Mouse (Mus musculus): Measurements from ENCODE around the gene Adarb2. TPM values are rescaled to one million over a fixed set of nuclear protein-coding genes. Genes with fewer than 3 reads are reported as not detected.
A peak's percentile ranks its signal among the peaks of the same experiment; 100 is the strongest.

Adarb2 gene
- polyA plus RNA-seq (2015; fragmentation: Nextera tagmentation; extraction: Ambion mirVana): 0.12 and 0.18 TPM in 2 replicates

DNA sequence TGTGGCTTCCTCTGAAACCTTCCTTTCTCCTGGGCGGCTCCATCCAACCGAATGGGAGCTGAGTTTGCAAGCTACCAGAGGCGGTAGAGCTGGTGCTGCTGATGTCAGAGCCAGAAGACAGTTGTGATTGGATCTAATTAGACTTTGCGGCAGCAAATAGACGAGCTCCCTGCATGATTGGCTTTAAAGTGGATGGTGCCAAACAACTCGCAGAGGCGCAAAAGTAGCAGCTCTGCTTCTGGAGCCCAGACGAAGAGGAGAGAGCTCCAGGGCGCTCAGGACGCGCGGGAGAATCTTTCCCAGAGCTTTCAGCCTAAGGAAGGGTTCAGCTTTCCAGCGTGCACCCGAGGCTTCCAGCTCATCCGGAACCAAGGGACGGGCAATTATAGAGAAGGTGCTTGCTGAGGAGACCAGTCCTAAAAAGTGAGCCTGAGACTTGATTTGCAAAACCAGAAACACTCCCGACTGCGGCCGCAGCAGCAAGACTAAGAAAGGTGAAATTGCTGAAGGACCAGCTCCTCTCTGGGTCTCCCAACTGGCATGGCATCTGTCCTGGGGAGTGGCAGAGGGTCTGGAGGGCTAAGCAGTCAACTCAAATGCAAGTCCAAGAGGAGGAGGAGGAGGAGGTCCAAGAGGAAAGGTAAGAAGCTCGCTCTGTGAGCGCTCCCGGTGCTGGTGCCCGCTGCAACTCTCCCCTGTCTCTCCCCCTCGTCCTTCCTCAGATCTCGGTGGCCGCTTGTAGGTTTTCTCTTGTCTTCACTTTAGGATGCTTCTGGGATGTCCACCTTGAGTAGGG, at the start of gene Adarb2:
Gene Adarb2, plus strand, starts transcription at position 186 of the 796 bp plus-strand sequence.
- Histone ChIP-seq H3K27ac (replicated peaks) (no peak within 1 kb of the TSS), H3K4me2 (replicated peaks; ENCODE audit: low read depth) (peak within 1 kb of the TSS; percentile 44), H3K4me3 (ENCODE audit: low read depth, low read length) (peak within 1 kb of the TSS; percentile 20), H3K27me3 (ENCODE audit: control insufficient read depth, insufficient read depth, low read length) (no peaks in the 10 kb centered on the region), H3K9ac (ENCODE audit: low read length) (no peak within 1 kb of the TSS), H3K4me1 (replicated peaks; ENCODE audit: control insufficient read depth, insufficient read depth) (no peaks in the 10 kb centered on the region), H3K9me3 (ENCODE audit: control insufficient read depth, low read length) (no peaks in the 10 kb centered on the region), H3K36me3 (ENCODE audit: control insufficient read depth, insufficient read depth, low read length) (no peaks in the 10 kb centered on the region)
- WGBS: under 1% methylated on average over 26 of the region's 26 CpGs
- no peak for TF ChIP-seq EP300 (optimal IDR thresholded peaks at IDR 0.05)
- TF ChIP-seq CTCF (IDR thresholded peaks at IDR 0.05; ENCODE audit: low read depth): no peak
- ATAC-seq (ENCODE audit: low FRiP score, low TSS enrichment): no peak
- DNase-seq (ENCODE audit: low spot score): peak; percentile 15

DNA sequence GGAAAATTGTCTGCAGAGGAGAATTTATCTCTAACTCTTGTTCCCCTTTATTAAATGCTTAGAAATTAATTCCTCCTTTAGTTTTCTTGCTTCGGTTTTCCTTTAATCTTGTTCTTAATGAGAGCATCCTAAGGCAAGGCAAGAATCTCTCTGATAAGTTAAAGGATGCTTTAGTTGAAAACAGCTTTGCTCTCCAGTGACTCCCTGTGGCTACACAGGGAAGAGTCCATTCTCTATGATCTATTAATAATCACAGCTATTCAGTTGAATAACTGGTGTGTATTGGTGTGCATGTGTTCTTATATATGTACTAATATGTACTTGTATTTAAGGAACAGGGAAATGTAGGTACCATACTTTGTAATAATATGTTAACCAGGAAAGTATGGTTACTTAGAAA, 28.9 kb upstream of the Adarb2 start:
- no peaks in the 10 kb centered on the region for H3K4me1 ChIP-seq (replicated peaks; ENCODE audit: control insufficient read depth, insufficient read depth)
- no peaks in the 10 kb centered on the region for H3K27me3 ChIP-seq (ENCODE audit: control insufficient read depth, insufficient read depth, low read length)
- no peak overlapping the region for H3K9ac ChIP-seq (ENCODE audit: low read length)
- WGBS: 74% methylated on average over 1 of the region's 1 CpGs
- TF ChIP-seq EP300 (optimal IDR thresholded peaks at IDR 0.05) (no peak), CTCF (IDR thresholded peaks at IDR 0.05; ENCODE audit: low read depth) (peak; percentile 56)
- H3K9me3 ChIP-seq (ENCODE audit: control insufficient read depth, low read length): no peaks in the 10 kb centered on the region
- no peak for DNase-seq (ENCODE audit: low spot score)
- no peak overlapping the region for H3K27ac ChIP-seq (replicated peaks)
- H3K4me2 ChIP-seq (replicated peaks; ENCODE audit: low read depth): no peak overlapping the region
- H3K4me3 ChIP-seq (ENCODE audit: low read depth, low read length): no peak overlapping the region
- no peaks in the 10 kb centered on the region for H3K36me3 ChIP-seq (ENCODE audit: control insufficient read depth, insufficient read depth, low read length)
- no peak for ATAC-seq (ENCODE audit: low FRiP score, low TSS enrichment)

DNA sequence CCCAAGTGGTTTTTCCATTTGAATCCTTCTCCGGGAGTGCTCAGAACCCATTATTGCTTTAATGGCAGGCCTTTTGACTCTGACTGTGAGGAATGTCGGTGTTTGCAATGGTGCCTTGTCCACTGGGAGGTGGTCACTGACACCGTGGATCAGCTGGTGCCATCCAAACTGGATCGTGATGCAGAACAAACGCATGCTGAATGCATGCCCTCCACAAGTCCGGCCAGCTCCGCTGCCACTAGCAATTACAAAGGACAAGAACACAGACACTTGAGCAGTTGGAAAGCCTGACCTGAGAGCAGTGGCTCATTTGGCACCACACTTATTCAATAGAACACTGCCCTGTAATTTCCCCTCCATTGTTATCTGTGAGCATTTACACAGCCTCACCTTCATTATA, 10.7 kb upstream of the Adarb2 start:
- Histone ChIP-seq H3K27ac (replicated peaks) (no peak overlapping the region), H3K9ac (ENCODE audit: low read length) (no peak overlapping the region), H3K4me2 (replicated peaks; ENCODE audit: low read depth) (no peak overlapping the region), H3K27me3 (ENCODE audit: control insufficient read depth, insufficient read depth, low read length) (no peaks in the 10 kb centered on the region), H3K4me3 (ENCODE audit: low read depth, low read length) (no peak overlapping the region), H3K9me3 (ENCODE audit: control insufficient read depth, low read length) (no peaks in the 10 kb centered on the region), H3K36me3 (ENCODE audit: control insufficient read depth, insufficient read depth, low read length) (no peaks in the 10 kb centered on the region), H3K4me1 (replicated peaks; ENCODE audit: control insufficient read depth, insufficient read depth) (no peaks in the 10 kb centered on the region)
- TF ChIP-seq EP300 (optimal IDR thresholded peaks at IDR 0.05) (no peak), CTCF (IDR thresholded peaks at IDR 0.05; ENCODE audit: low read depth) (no peak)
- 70% methylated on average over 7 of the region's 7 CpGs for WGBS
- ATAC-seq (ENCODE audit: low FRiP score, low TSS enrichment) (no peak), DNase-seq (ENCODE audit: low spot score) (no peak)

DNA sequence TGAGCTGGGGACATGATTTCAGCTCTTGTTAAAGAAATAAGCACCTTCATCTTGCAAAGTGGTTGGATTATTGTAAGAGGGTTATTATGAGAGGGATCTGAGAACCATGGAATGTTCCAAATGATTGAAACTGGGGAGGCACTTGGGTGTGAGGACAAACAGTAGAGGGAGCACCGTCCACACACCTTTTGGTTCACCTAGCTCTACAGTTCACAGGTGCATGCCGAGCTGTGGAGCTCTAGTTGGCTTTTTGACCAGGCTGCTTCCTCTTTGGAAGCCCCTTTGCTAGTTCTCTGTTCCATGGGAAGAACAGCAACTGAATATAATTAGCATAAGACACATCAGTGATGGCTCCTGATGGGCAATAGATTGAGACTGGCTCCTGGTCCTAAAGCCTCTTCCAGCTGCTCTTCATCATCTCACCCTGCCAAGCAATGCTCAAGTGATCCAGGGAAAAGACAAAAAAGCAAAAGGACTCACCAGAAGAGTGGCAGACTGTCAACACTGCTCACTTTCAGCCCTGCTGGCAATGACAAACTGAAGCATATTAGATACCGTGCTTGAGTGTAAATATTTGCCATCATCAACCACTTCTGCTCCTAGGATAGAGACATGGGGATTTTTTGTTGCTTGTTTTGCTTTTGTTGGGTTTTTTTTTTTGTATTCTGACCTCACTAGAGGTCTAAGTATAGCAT, 3.3 kb upstream of the Adarb2 start:
- H3K9ac ChIP-seq (ENCODE audit: low read length): no peak overlapping the region
- H3K4me3 ChIP-seq (ENCODE audit: low read depth, low read length): no peak overlapping the region
- no peaks in the 10 kb centered on the region for H3K9me3 ChIP-seq (ENCODE audit: control insufficient read depth, low read length)
- no peaks in the 10 kb centered on the region for H3K27me3 ChIP-seq (ENCODE audit: control insufficient read depth, insufficient read depth, low read length)
- no peaks in the 10 kb centered on the region for H3K4me1 ChIP-seq (replicated peaks; ENCODE audit: control insufficient read depth, insufficient read depth)
- 46% methylated on average over 3 of the region's 3 CpGs for WGBS
- no peak overlapping the region for H3K4me2 ChIP-seq (replicated peaks; ENCODE audit: low read depth)
- no peak for DNase-seq (ENCODE audit: low spot score)
- H3K27ac ChIP-seq (replicated peaks): no peak overlapping the region
- TF ChIP-seq CTCF (IDR thresholded peaks at IDR 0.05; ENCODE audit: low read depth): peak; percentile 9; the same call in 1 of the 2 replicates
- TF ChIP-seq EP300 (optimal IDR thresholded peaks at IDR 0.05): no peak
- ATAC-seq (ENCODE audit: low FRiP score, low TSS enrichment): no peak
- no peaks in the 10 kb centered on the region for H3K36me3 ChIP-seq (ENCODE audit: control insufficient read depth, insufficient read depth, low read length)

DNA sequence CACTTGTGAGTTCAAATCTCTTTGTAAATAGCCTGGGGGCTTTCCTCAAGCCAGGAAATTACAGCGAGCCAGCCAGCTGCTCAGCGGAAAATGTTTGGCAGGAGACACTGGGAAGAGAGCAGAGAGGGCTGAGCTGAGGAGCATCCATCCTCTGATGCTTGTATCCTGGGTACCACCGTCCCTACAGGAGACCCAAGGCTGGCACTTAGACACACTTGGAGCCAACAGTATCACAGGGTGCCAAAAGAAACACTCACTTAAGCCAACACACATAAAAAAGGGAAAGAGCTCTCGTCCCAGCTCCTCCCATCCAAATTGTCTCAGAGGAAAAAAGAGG, 779 bp downstream of the Adarb2 start:
- no peak for ATAC-seq (ENCODE audit: low FRiP score, low TSS enrichment)
- TF ChIP-seq CTCF (IDR thresholded peaks at IDR 0.05; ENCODE audit: low read depth): no peak
- DNase-seq (ENCODE audit: low spot score): no peak

DNA sequence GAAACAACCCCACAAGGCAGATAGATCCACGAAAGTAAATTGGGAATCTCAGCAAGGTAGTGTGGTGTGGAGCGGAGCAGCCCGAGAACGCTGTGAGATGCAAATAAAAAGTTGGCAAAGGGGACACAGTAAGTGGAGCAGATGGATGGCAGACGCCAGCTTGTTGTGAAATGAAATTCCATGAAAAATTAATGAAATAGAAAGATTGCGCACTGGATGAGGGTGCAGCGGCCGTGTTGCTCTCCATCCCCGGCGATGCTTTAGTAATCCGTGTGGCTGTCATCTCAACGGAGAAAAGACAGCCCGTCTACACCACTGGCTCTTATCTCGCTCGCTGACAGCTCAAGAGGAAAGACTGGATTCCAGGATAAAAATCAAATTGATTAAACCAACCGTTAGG, 4.7 kb downstream of the Adarb2 start:
- TF ChIP-seq CTCF (IDR thresholded peaks at IDR 0.05; ENCODE audit: low read depth) (no peak), EP300 (optimal IDR thresholded peaks at IDR 0.05) (no peak)
- Histone ChIP-seq H3K4me2 (replicated peaks; ENCODE audit: low read depth) (no peak overlapping the region), H3K27ac (replicated peaks) (no peak overlapping the region), H3K36me3 (ENCODE audit: control insufficient read depth, insufficient read depth, low read length) (no peaks in the 10 kb centered on the region), H3K27me3 (ENCODE audit: control insufficient read depth, insufficient read depth, low read length) (no peaks in the 10 kb centered on the region), H3K4me1 (replicated peaks; ENCODE audit: control insufficient read depth, insufficient read depth) (no peaks in the 10 kb centered on the region), H3K9me3 (ENCODE audit: control insufficient read depth, low read length) (no peaks in the 10 kb centered on the region), H3K9ac (ENCODE audit: low read length) (no peak overlapping the region), H3K4me3 (ENCODE audit: low read depth, low read length) (no peak overlapping the region)
- no peak for DNase-seq (ENCODE audit: low spot score)
- 58% methylated on average over 16 of the region's 16 CpGs for WGBS
- ATAC-seq (ENCODE audit: low FRiP score, low TSS enrichment): no peak

More for the DNA sequence above, 779 bp downstream of the Adarb2 start:
- Histone ChIP-seq H3K9me3 (ENCODE audit: control insufficient read depth, low read length) (no peaks in the 10 kb centered on the region), H3K4me3 (ENCODE audit: low read depth, low read length) (peak overlapping the region; percentile 20; the same call in 1 of the 2 replicates), H3K4me2 (replicated peaks; ENCODE audit: low read depth) (peak overlapping the region; percentile 44; the same call in 1 of the 2 replicates), H3K27ac (replicated peaks) (no peak overlapping the region), H3K36me3 (ENCODE audit: control insufficient read depth, insufficient read depth, low read length) (no peaks in the 10 kb centered on the region), H3K27me3 (ENCODE audit: control insufficient read depth, insufficient read depth, low read length) (no peaks in the 10 kb centered on the region), H3K4me1 (replicated peaks; ENCODE audit: control insufficient read depth, insufficient read depth) (no peaks in the 10 kb centered on the region), H3K9ac (ENCODE audit: low read length) (no peak overlapping the region)
- WGBS: 10% methylated on average over 4 of the region's 4 CpGs
